Mouse (Mus musculus) thymus, adult 2 months (tissue): ENCODE data around the gene Heg1. TPM values are rescaled to one million over a fixed set of nuclear protein-coding genes. Genes with fewer than 3 reads are reported as not detected.
A peak's percentile ranks its signal among the peaks of the same experiment; 100 is the strongest.

Source experiments
- DNase-seq: peaks from one replicate; pipeline ENCODE4 v3.0.0; 2021
- H3K27ac ChIP-seq: fragments of 200-500 bp; 2 replicates; pipeline ENCODE4 v1.5.1; 2012; ENCODE audit warnings: low read length, control low read depth; ENCODE audit not compliant: control insufficient read depth, insufficient read depth
- H3K27me3 ChIP-seq: fragments of 200-500 bp; 2 replicates; pipeline ENCODE4 v1.6.1; 2012; ENCODE audit warnings: mild to moderate bottlenecking, low read length, moderate library complexity, mixed read lengths; ENCODE audit not compliant: control insufficient read depth, insufficient read depth
- H3K36me3 ChIP-seq: fragments of 200-500 bp; 2 replicates; pipeline ENCODE4 v1.6.1; 2012; ENCODE audit warnings: mild to moderate bottlenecking, low read length, moderate library complexity; ENCODE audit not compliant: control insufficient read depth, insufficient read depth
- H3K4me1 ChIP-seq: fragments of 200-500 bp; replicated peaks from 2 replicates; pipeline ENCODE4 v1.6.1; 2012; ENCODE audit warnings: low read length; ENCODE audit not compliant: control insufficient read depth, insufficient read depth
- H3K4me3 ChIP-seq: fragments of 200-500 bp; 2 replicates; pipeline ENCODE4 v1.5.1; 2012; ENCODE audit warnings: mild to moderate bottlenecking, low read length, control low read depth, moderate library complexity; ENCODE audit not compliant: control insufficient read depth, insufficient read depth
- CTCF ChIP-seq: fragments of 200-500 bp; IDR thresholded peaks from 2 replicates; pipeline ENCODE4 v1.5.1; 2012; ENCODE audit warnings: mild to moderate bottlenecking, control low read depth, low read length, moderate library complexity, borderline replicate concordance; ENCODE audit not compliant: control insufficient read depth, poor library complexity, insufficient read depth; ENCODE audit errors: extremely low read depth
- POLR2A ChIP-seq: fragments of 200-500 bp; IDR thresholded peaks from 2 replicates; pipeline ENCODE4 v1.6.1; 2012; ENCODE audit warnings: mild to moderate bottlenecking, low read length, control low read depth, moderate library complexity; ENCODE audit not compliant: control insufficient read depth, poor library complexity, insufficient read depth; ENCODE audit errors: extremely low read depth
- WGBS: fragments of 180-500 bp; shearing (Covaris S2); methylation state at CpG from one replicate; pipeline ENCODE4 v1.1.7; 2018; 5-methylcytosine and 5-hydroxymethylcytosine counted together
- polyA plus RNA-seq: library from polyadenylated mRNA; depleted of rRNA; stranded (reverse); fragments of >200 nt; gene quantifications from 2 replicates; pipeline ENCODE4 v1.2.3, GENCODE M21; 2012

The Heg1 gene
- polyA plus RNA-seq, 1 experiment = 39.1 TPM

- Histone ChIP-seq H3K27me3 (no peaks in the 10 kb centered on the region), H3K4me3 (no peak overlapping the region), H3K36me3 (peaks cover 9% of the 10 kb centered on the region), H3K4me1 (no peaks in the 10 kb centered on the region), H3K27ac (no peak overlapping the region)
- 98% methylated on average over 7 of the region's 7 CpGs for WGBS
- no peak for DNase-seq
- TF ChIP-seq CTCF (no peak), POLR2A (no peak)
Observed at GRCm38 (mm10) chr16:33738949-33739719, 55.0 kb downstream of the Heg1 start.

DNA sequence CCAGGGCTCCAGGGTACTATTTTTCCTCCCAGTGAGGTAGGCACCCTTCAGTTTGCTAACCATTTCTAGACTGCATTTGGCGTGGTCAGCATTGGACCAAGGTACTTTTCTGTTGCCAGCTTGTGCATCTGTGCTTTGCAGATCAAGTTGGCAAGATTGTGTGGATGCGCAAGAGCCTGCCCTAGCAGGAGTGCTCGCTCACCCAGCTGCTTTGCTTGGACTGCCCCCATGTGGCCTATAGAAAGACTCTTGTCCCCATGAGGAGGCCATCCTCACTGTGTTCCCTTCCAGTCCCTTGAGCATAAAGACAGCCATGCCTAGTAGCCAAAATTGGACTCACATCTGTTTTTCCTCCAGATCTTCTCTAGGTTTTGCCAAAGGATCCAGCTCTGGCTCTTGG lies 55.6 kb downstream of the Heg1 start:
- H3K4me1 ChIP-seq = no peaks in the 10 kb centered on the region
- DNase-seq = peak; percentile 44
- no peak overlapping the region for H3K4me3 ChIP-seq
- TF ChIP-seq POLR2A (no peak), CTCF (peak; percentile 63; the same call in 1 of the 2 replicates)
- H3K27ac ChIP-seq = no peak overlapping the region
- H3K27me3 ChIP-seq = no peaks in the 10 kb centered on the region
- peaks cover 9% of the 10 kb centered on the region for H3K36me3 ChIP-seq
- 72% methylated on average over 3 of the region's 3 CpGs for WGBS

GRCm38 (mm10) chr16:33740416-33740815 lies 56.2 kb downstream of the Heg1 start:
- Histone ChIP-seq H3K36me3 (peaks cover 9% of the 10 kb centered on the region), H3K4me1 (no peaks in the 10 kb centered on the region), H3K27ac (no peak overlapping the region), H3K4me3 (no peak overlapping the region), H3K27me3 (no peaks in the 10 kb centered on the region)
- TF ChIP-seq POLR2A (no peak), CTCF (no peak)
- no peak for DNase-seq
- WGBS = 68% methylated on average over 6 of the region's 6 CpGs

DNA sequence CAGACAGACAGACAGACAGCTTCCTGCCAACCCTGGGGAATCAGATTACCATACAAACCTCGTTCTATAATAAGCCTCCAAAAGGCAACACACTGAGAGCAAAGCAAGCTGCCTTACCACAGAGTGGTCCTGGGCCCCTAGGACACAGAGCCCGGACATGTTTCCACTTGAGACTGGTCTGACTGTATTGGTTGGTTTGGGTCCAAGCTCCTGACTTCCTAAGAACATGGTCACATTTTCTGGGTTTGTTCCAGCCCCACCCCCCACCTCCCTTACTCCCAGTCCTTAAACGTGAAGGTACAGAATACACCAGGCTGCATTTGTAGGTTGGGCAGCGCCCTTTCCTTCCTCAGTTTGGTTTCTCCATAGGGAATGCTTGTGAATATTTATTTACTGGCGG lies 57.6 kb downstream of the Heg1 start:
- Histone ChIP-seq H3K4me3 (no peak overlapping the region), H3K36me3 (peaks cover 9% of the 10 kb centered on the region), H3K27me3 (no peaks in the 10 kb centered on the region), H3K4me1 (no peaks in the 10 kb centered on the region; the same call in 1 of the 2 replicates), H3K27ac (no peak overlapping the region)
- 76% methylated on average over 5 of the region's 5 CpGs for WGBS
- no peak for DNase-seq
- TF ChIP-seq POLR2A = no peak
- TF ChIP-seq CTCF = no peak

GRCm38 (mm10) chr16:33742233-33742632 lies 58.1 kb downstream of the Heg1 start:
- no peak for DNase-seq
- peaks cover 9% of the 10 kb centered on the region for H3K36me3 ChIP-seq
- TF ChIP-seq POLR2A (no peak), CTCF (no peak)
- no peak overlapping the region for H3K4me3 ChIP-seq
- H3K27ac ChIP-seq = no peak overlapping the region
- 89% methylated on average over 9 of the region's 9 CpGs for WGBS
- H3K27me3 ChIP-seq = no peaks in the 10 kb centered on the region
- no peaks in the 10 kb centered on the region; the same call in 1 of the 2 replicates for H3K4me1 ChIP-seq

- H3K27ac ChIP-seq = no peak overlapping the region
- H3K4me1 ChIP-seq = no peaks in the 10 kb centered on the region; the same call in 1 of the 2 replicates
- H3K4me3 ChIP-seq = no peak overlapping the region
- no peaks in the 10 kb centered on the region for H3K27me3 ChIP-seq
- no peak for TF ChIP-seq CTCF
- no peak for TF ChIP-seq POLR2A
- no peak for DNase-seq
- WGBS = 64% methylated on average over 7 of the region's 7 CpGs
- H3K36me3 ChIP-seq = peaks cover 9% of the 10 kb centered on the region
Observed at GRCm38 (mm10) chr16:33744622-33745419, 60.7 kb downstream of the Heg1 start.

GRCm38 (mm10) chr16:33745457-33745856 lies 61.3 kb downstream of the Heg1 start:
- Histone ChIP-seq H3K27ac (no peak overlapping the region), H3K36me3 (peaks cover 9% of the 10 kb centered on the region), H3K4me3 (no peak overlapping the region), H3K27me3 (no peaks in the 10 kb centered on the region), H3K4me1 (no peaks in the 10 kb centered on the region; the same call in 1 of the 2 replicates)
- TF ChIP-seq POLR2A (no peak), CTCF (no peak)
- DNase-seq = no peak
- WGBS = 64% methylated on average over 7 of the region's 7 CpGs
